Mouse (Mus musculus): Measurements from ENCODE around the gene Hist1h2bb.

- TF ChIP-seq CTCF (IDR thresholded peaks at IDR 0.05; ENCODE audit: control insufficient read depth, insufficient read depth, insufficient read length) (no peak), MAX (IDR thresholded peaks at IDR 0.05) (no peak)
These were observed 37.9 kb upstream of the Hist1h2bb start for GRCm38 (mm10) chr13:23708654-23709053.
